Mouse (Mus musculus): ENCODE measurements around the gene Pi16. TPM values are rescaled to one million over a fixed set of nuclear protein-coding genes. Genes with fewer than 3 reads are reported as not detected.

Gene Pi16
- polyA plus RNA-seq, 1 experiment from 2014 or later = 0.19 TPM

DNA sequence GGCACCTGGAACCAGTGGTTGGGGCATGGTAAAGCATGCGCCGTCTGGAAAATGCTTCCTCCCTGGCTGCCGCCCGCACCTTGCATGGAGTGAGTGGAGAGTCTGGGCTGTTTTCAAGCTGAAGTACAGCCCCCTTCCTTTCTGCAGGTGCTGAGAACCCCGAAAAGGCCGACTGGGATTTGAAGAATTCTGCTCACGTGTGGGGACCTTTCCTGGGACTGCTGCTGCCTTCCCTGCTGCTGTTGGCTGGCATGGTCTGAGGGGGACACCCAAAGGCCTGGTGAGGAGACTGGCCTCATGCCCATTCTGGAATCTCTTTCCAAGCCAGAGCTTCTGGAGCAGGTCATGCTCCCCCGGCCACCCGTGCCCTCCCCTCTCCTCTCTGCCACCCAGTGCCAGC is 10.2 kb downstream of the Pi16 start:
- peaks cover 13% of the 10 kb centered on the region for H3K27me3 ChIP-seq (ENCODE audit: control insufficient read depth, insufficient read depth, low read length)
- no peak overlapping the region for H3K4me3 ChIP-seq (ENCODE audit: low read depth, low read length)
- H3K4me1 ChIP-seq (ENCODE audit: control insufficient read depth, insufficient read depth, low read length) = peaks cover 1% of the 10 kb centered on the region; the same call in 1 of the 2 replicates
- DNase-seq (ENCODE audit: low spot score) (no peak), ATAC-seq (ENCODE audit: insufficient number of reproducible peaks, low FRiP score, low TSS enrichment, low read depth) (no peak)
- no peaks in the 10 kb centered on the region for H3K9me3 ChIP-seq (ENCODE audit: control insufficient read depth, low read length)
- no peak overlapping the region for H3K4me2 ChIP-seq (ENCODE audit: low read depth, severe bottlenecking)
- H3K9ac ChIP-seq (ENCODE audit: low read length) = no peak overlapping the region
- peaks cover 8% of the 10 kb centered on the region; the same call in 1 of the 2 replicates for H3K36me3 ChIP-seq (ENCODE audit: control insufficient read depth, insufficient read depth, low read length)
- H3K27ac ChIP-seq (replicated peaks; ENCODE audit: low read depth, low read length) = no peak overlapping the region
- 70% methylated on average over 9 of the region's 9 CpGs for WGBS

DNA sequence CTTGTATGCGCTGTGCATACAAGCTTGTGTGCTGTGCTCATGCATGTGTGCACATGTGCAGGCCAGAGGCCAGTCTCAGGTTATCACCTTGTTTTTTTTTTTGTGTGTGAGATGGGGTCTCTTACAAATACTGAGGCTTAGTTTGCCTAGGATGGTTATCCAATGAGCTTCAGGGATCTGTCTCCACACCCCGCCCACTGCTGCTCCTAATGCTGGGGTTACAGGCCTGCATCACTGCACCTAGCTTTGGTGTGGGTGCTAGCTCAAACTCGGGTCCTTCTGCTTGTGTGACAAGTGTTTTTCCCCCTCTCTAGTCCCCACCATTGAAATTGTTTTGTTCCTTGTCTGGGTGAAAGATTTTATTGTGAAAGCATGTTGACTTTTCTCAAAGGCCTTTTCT is 12.7 kb downstream of the Pi16 start:
- H3K36me3 ChIP-seq (ENCODE audit: control insufficient read depth, insufficient read depth, low read length) = peaks cover 19% of the 10 kb centered on the region; the same call in 1 of the 2 replicates
- WGBS = 80% methylated on average over 3 of the region's 3 CpGs

DNA sequence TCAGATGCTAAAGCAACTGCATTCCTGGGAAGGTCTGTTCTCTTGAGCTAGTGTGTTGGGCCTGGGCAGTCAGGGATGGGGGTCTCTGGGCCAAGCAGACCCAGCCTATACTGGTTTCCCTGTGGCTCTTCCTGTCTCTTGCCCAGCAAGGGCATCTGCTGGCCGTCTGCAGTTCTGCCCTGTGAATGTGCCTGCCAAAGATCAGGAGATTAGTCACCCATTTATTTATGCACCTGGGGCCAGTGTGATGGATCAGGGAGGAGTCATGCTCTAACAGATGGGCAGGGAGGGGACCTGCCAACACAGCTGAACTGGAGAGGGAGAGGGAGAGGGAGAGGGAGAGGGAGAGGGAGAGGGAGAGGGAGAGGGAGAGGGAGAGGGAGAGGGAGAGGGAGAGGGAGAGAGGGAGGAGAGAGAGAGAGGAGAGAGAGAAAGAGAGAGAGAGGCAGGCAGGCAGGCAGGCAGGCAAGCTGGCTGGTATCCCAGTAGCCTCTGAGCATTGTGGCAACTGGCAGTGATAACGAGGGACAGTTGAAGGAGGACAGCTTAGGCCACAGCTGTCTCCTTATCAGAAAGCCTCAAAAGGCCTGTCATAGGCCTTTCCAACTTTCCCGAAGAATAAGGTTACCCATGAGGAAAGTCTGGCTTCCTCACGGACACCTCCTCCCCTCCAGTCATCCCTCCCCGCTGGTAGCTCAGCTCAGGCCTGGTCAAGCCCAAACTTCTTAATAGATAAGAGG is 13.4 kb downstream of the Pi16 start:
- Histone ChIP-seq H3K36me3 (ENCODE audit: control insufficient read depth, insufficient read depth, low read length) (peaks cover 22% of the 10 kb centered on the region; the same call in 1 of the 2 replicates), H3K4me3 (ENCODE audit: low read depth, low read length) (no peak overlapping the region), H3K9me3 (ENCODE audit: control insufficient read depth, low read length) (no peaks in the 10 kb centered on the region), H3K4me1 (ENCODE audit: control insufficient read depth, insufficient read depth, low read length) (no peaks in the 10 kb centered on the region), H3K27ac (replicated peaks; ENCODE audit: low read depth, low read length) (no peak overlapping the region), H3K27me3 (ENCODE audit: control insufficient read depth, insufficient read depth, low read length) (peaks cover 5% of the 10 kb centered on the region; the same call in 1 of the 2 replicates), H3K4me2 (ENCODE audit: low read depth, severe bottlenecking) (no peak overlapping the region), H3K9ac (ENCODE audit: low read length) (no peak overlapping the region)
- WGBS = 49% methylated on average over 5 of the region's 5 CpGs
- ATAC-seq (ENCODE audit: insufficient number of reproducible peaks, low FRiP score, low TSS enrichment, low read depth) (no peak), DNase-seq (ENCODE audit: low spot score) (no peak)

More for the DNA sequence above, 12.7 kb downstream of the Pi16 start:
- DNase-seq (ENCODE audit: low spot score) (no peak), ATAC-seq (ENCODE audit: insufficient number of reproducible peaks, low FRiP score, low TSS enrichment, low read depth) (no peak)
- Histone ChIP-seq H3K4me3 (ENCODE audit: low read depth, low read length) (no peak overlapping the region), H3K27ac (replicated peaks; ENCODE audit: low read depth, low read length) (no peak overlapping the region), H3K9ac (ENCODE audit: low read length) (no peak overlapping the region), H3K27me3 (ENCODE audit: control insufficient read depth, insufficient read depth, low read length) (peaks cover 8% of the 10 kb centered on the region; the same call in 1 of the 2 replicates), H3K4me2 (ENCODE audit: low read depth, severe bottlenecking) (no peak overlapping the region), H3K9me3 (ENCODE audit: control insufficient read depth, low read length) (no peaks in the 10 kb centered on the region), H3K4me1 (ENCODE audit: control insufficient read depth, insufficient read depth, low read length) (no peaks in the 10 kb centered on the region)

DNA sequence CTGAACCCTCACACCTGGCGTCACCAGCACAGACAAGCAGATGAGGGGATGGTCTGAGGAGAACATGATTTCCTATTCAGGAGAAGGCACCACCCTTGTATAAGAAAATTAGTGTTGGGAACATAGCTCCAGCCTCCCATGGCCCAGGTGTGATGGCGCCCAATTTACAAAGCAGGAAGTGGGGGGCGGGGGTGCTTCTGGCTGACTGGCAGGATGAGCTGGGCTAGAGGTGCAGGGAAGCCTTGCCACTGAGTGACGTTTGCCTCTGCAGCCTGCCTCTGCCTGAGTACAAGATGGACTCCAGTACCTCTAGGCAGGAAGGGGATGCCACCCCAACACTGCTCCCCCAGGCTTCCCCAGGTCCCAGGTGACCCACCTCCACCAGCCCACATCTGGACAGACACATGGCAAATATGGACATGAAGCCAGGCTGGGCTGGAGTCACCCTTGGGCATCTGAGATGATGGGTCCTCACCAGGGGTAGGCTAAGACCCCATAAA is 14.8 kb downstream of the Pi16 start:
- H3K4me2 ChIP-seq (ENCODE audit: low read depth, severe bottlenecking) = no peak overlapping the region
- H3K9ac ChIP-seq (ENCODE audit: low read length) = no peak overlapping the region
- H3K27me3 ChIP-seq (ENCODE audit: control insufficient read depth, insufficient read depth, low read length) = peaks cover 4% of the 10 kb centered on the region; the same call in 1 of the 2 replicates
- 73% methylated on average over 4 of the region's 4 CpGs for WGBS
- H3K27ac ChIP-seq (replicated peaks; ENCODE audit: low read depth, low read length) = no peak overlapping the region
- H3K4me1 ChIP-seq (ENCODE audit: control insufficient read depth, insufficient read depth, low read length) = no peaks in the 10 kb centered on the region
- ATAC-seq (ENCODE audit: insufficient number of reproducible peaks, low FRiP score, low TSS enrichment, low read depth) (no peak), DNase-seq (ENCODE audit: low spot score) (no peak)
- no peak overlapping the region for H3K4me3 ChIP-seq (ENCODE audit: low read depth, low read length)
- peaks cover 25% of the 10 kb centered on the region; the same call in 1 of the 2 replicates for H3K36me3 ChIP-seq (ENCODE audit: control insufficient read depth, insufficient read depth, low read length)
- no peaks in the 10 kb centered on the region for H3K9me3 ChIP-seq (ENCODE audit: control insufficient read depth, low read length)

DNA sequence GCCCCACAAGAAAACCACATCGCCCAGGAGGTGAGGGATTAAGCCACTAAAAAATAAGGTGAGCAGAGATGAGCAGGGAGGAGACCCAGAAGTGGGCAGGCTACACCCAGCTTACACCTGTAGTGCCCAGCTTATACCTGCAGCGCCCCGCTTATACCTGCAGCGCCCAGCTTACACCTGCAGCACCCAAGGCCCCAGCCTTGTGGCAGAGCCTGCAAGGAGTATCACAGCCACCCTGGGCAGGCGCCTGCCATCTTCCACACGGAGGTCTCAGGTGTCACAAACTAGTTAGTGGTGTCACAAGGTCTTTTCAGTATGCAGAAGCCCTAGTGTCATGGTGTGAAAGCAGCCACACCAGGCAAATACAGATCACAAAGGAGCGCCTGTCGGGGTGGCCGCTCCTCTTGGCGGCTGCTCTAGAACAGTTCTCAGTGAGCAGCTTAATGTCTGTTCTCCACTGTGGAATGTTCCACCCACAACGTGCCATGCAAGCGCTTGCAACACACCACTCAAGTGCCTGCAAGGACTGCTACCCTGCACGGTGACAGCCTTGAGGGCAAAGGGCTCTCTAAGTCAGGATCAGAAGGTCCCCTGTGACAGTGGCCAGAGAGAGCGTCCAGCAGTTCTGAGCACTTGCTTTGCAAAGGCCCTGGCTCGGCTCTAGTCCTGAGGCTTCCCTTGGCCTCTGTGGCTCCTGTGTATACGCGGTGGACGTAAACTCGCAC is 18.9 kb downstream of the Pi16 start:
- H3K36me3 ChIP-seq (ENCODE audit: control insufficient read depth, insufficient read depth, low read length) = peaks cover 41% of the 10 kb centered on the region
- ATAC-seq (ENCODE audit: insufficient number of reproducible peaks, low FRiP score, low TSS enrichment, low read depth) (no peak), DNase-seq (ENCODE audit: low spot score) (no peak)
- H3K9ac ChIP-seq (ENCODE audit: low read length) = no peak overlapping the region
- peaks cover 1% of the 10 kb centered on the region; the same call in 1 of the 2 replicates for H3K4me1 ChIP-seq (ENCODE audit: control insufficient read depth, insufficient read depth, low read length)
- H3K9me3 ChIP-seq (ENCODE audit: control insufficient read depth, low read length) = no peaks in the 10 kb centered on the region
- no peak overlapping the region for H3K4me3 ChIP-seq (ENCODE audit: low read depth, low read length)
- H3K4me2 ChIP-seq (ENCODE audit: low read depth, severe bottlenecking) = no peak overlapping the region
- no peaks in the 10 kb centered on the region for H3K27me3 ChIP-seq (ENCODE audit: control insufficient read depth, insufficient read depth, low read length)
- H3K27ac ChIP-seq (replicated peaks; ENCODE audit: low read depth, low read length) = no peak overlapping the region
- WGBS = 92% methylated on average over 19 of the region's 19 CpGs

DNA sequence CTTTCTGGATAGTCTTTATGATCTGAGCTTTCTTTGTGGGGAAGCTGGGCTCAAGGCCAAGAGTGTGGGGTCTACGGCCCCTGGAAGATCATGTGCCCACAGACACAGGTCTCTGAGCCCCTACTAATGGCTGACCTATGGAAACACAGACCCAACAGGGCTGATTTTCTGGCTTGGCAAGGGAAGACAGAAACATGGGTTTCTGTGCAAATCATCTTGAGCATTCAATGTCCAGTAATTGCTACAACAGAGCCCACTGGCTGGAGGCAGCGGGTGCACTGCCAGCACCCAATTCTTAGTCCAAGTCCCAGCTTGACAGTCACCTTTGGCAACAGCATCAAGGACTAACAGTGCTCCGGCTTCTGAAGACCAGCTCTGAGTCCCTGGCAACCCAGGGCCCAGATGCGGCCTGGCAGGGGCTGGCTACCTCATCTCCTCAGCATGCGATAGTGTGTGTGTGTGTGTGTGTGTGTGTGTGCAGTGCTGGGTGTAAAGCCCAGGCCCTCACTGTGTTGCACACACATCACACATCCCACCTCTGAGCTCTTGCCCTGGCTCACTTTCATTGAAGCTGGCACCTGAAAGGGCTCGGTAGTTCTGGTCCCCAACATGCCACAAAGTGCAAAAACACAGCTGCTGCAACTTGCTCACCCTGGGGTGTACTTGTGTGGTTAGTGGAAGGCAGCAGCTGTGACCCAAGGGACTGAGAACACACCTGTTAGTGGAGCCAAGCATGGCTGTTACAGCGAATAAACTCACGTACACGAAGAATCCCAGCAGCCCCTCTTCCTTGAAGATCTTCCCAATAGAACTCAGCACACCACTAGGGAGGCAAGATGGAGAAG is 20.7 kb downstream of the Pi16 start:
- WGBS = 92% methylated on average over 9 of the region's 9 CpGs

DNA sequence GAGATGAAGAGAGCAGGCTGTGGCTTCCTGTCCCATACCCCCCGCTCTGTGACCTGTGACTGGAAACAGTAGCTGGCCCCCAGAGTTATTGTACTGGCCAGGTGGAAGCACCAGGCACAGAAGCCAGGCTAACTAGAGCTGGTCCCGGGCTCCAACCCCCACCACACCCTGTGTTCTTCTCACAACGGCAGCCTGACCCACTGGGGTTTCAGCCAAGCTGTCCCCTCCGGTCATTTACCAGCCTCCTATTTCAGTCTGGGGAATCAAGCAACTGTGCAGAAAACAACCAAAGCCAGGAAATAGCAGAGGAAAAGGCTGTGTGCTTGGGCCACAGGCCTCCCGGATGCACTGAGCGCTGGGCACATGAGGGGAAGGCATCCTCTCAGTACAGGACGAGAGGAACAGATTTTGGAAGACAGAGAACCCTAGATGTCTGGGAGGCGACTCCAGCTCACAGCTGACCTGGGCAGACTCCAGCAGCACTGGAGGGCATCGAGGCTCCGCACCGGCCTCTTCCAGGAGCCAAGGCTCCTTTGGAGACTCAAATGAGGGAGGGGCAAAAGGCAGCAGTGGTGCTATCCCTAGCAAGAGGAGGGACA is 21.8 kb downstream of the Pi16 start:
- no peak for DNase-seq (ENCODE audit: low spot score)

More for the DNA sequence above, 20.7 kb downstream of the Pi16 start:
- DNase-seq (ENCODE audit: low spot score) = no peak
- Histone ChIP-seq H3K9ac (ENCODE audit: low read length) (no peak overlapping the region), H3K4me2 (ENCODE audit: low read depth, severe bottlenecking) (no peak overlapping the region), H3K27me3 (ENCODE audit: control insufficient read depth, insufficient read depth, low read length) (no peaks in the 10 kb centered on the region), H3K36me3 (ENCODE audit: control insufficient read depth, insufficient read depth, low read length) (peaks cover 31% of the 10 kb centered on the region), H3K4me1 (ENCODE audit: control insufficient read depth, insufficient read depth, low read length) (peaks cover 15% of the 10 kb centered on the region), H3K9me3 (ENCODE audit: control insufficient read depth, low read length) (no peaks in the 10 kb centered on the region), H3K27ac (replicated peaks; ENCODE audit: low read depth, low read length) (no peak overlapping the region), H3K4me3 (ENCODE audit: low read depth, low read length) (no peak overlapping the region)
- no peak for ATAC-seq (ENCODE audit: insufficient number of reproducible peaks, low FRiP score, low TSS enrichment, low read depth)

More for the DNA sequence above, 21.8 kb downstream of the Pi16 start:
- H3K9me3 ChIP-seq (ENCODE audit: control insufficient read depth, low read length) = no peaks in the 10 kb centered on the region
- H3K4me1 ChIP-seq (ENCODE audit: control insufficient read depth, insufficient read depth, low read length) = peaks cover 15% of the 10 kb centered on the region
- H3K9ac ChIP-seq (ENCODE audit: low read length) = no peak overlapping the region; the same call in 1 of the 2 replicates
- WGBS = 89% methylated on average over 11 of the region's 11 CpGs
- ATAC-seq (ENCODE audit: insufficient number of reproducible peaks, low FRiP score, low TSS enrichment, low read depth) = no peak
- no peak overlapping the region for H3K4me2 ChIP-seq (ENCODE audit: low read depth, severe bottlenecking)
- no peak overlapping the region for H3K4me3 ChIP-seq (ENCODE audit: low read depth, low read length)
- H3K27ac ChIP-seq (replicated peaks; ENCODE audit: low read depth, low read length) = 0 out of 2 replicates have a peak overlapping the region, but pooled peaks have one; percentile 36
- H3K36me3 ChIP-seq (ENCODE audit: control insufficient read depth, insufficient read depth, low read length) = peaks cover 32% of the 10 kb centered on the region
- no peaks in the 10 kb centered on the region for H3K27me3 ChIP-seq (ENCODE audit: control insufficient read depth, insufficient read depth, low read length)
